Mouse (Mus musculus): Measurements from ENCODE around the gene Vnn3.

Vnn3 gene

GRCm38 (mm10) chr10:23894601-23895349, 43.5 kb downstream of the Vnn3 start, which contains the start of gene Vnn1:
Gene Vnn1 (plus strand): TSS chr10:23894688.
- DNase-seq = peak; percentile 42

- peak; percentile 11 for DNase-seq
Measured at GRCm38 (mm10) chr10:23895376-23895775, 44.1 kb downstream of the Vnn3 start.

GRCm38 (mm10) chr10:23901119-23901518, 49.9 kb downstream of the Vnn3 start:
- DNase-seq = no peak

GRCm38 (mm10) chr10:23905661-23906060, 54.4 kb downstream of the Vnn3 start:
- no peak for DNase-seq

All from kidney, postnatal 10 days (tissue).